Mouse (Mus musculus): ENCODE results near the gene Esrrg.

The Esrrg gene

DNA sequence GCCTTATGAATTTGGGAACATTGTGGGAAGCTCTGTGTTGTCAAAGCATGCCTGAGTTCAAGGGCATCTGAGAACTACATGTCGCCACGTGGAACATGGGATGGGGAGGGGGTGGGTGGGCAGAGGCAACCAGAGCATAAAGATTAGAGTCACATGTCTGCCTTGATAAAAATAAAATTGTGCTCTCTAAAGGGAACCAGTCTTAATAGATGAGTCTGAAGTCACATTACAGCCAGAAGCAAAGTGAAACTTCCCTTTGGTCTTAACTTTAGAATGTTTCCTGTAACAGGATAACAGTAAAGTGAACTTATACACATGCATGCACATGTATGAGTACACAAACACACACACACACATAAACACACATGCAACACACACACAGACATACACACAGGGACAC lies 545.1 kb downstream of the Esrrg start:
- no peak for DNase-seq (ENCODE audit: low read depth, low spot score)

- DNase-seq (ENCODE audit: low read depth, low spot score) = peak; percentile 10
These were observed 546.0 kb downstream of the Esrrg start for GRCm38 (mm10) chr1:188154466-188155110.

GRCm38 (mm10) chr1:188155135-188155779 lies 546.7 kb downstream of the Esrrg start:
- no peak for DNase-seq (ENCODE audit: low read depth, low spot score)

DNA sequence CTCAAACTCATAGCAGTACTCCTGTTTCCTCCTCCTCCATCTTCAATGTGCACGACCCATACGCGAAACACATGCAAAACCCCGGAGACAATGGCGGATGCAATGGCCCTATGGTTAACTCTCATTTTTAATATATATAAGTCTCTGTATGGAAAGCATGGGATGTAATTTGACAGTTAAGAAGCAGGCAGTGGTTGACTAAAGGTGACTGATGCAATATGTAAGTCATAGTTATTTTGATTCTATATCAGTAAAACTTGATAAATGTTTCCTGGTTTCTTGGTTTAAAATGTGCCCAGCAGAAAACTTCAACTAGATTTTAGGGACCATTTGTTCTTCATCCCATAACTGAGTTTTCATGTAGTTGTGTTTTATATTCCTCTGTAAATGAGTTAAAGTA lies 547.9 kb downstream of the Esrrg start:
- DNase-seq (ENCODE audit: low read depth, low spot score) = no peak

GRCm38 (mm10) chr1:188157237-188157955 lies 548.8 kb downstream of the Esrrg start:
- DNase-seq (ENCODE audit: low read depth, low spot score) = no peak

GRCm38 (mm10) chr1:188158675-188159074 lies 550.1 kb downstream of the Esrrg start:
- DNase-seq (ENCODE audit: low read depth, low spot score) = no peak

- DNase-seq (ENCODE audit: low read depth, low spot score) = no peak
These were observed 550.5 kb downstream of the Esrrg start for GRCm38 (mm10) chr1:188159108-188159507.

DNA sequence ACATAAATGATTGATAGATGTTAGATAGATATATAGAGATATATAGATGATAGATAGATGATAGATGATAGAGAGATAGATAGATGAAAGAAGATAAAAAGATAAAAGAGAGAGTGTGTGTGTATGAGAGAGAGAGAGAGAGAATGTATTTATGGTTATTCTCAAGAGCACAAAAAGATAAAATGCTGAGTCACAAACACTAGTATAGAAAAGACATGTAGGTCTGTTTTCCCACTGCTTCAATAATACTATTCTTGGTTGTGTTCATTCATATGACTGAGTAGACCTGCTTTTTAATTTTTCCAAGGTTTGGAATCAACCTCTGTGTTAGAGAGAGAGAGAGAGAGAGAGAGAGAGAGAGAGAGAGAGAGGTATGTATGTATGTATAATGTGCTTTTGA lies 554.5 kb downstream of the Esrrg start:
- no peak for DNase-seq (ENCODE audit: low read depth, low spot score)

DNA sequence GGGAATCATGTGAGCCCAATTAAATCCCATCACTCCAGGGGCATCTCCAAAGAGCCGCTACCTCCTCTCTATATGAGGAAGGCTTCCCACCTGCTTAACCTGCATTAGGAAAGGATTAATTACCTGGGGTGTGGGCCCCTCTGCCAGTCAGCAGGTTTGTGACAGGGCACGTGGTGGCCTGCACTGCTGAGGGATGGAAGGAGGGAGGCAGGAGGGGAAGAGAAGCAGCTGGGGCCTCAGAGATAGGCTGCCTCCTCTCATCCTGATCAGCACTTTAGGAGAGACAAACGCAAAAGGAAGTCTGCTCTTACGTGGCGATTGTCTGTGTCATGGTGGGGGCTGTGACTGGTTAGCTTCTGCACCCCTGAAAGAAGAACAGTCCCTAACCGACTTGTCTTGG lies 555.7 kb downstream of the Esrrg start:
- DNase-seq (ENCODE audit: low read depth, low spot score) = no peak

- no peak for DNase-seq (ENCODE audit: low read depth, low spot score)
These were observed 565.3 kb downstream of the Esrrg start for GRCm38 (mm10) chr1:188173859-188174258.

DNA sequence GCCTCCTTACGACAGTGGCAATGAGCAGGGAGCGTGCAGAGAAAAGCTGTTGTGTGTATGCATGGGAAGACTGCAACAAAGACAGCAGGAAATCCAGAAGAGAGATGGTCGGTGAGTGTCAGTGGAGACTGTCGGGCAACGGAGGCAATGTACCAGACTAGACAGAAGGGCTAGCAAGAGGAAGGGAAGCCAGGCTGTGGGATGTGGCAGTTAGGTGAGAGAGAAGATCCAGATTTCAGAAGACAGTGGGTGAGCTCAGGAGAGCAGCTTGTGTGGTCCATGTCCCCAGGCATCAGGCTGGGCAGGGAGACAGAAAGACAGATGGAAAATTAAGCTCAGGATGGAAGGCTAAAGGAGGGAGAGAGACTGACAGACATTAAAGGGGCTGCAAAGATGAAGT lies 574.4 kb downstream of the Esrrg start:
- no peak for DNase-seq (ENCODE audit: low read depth, low spot score)

DNA sequence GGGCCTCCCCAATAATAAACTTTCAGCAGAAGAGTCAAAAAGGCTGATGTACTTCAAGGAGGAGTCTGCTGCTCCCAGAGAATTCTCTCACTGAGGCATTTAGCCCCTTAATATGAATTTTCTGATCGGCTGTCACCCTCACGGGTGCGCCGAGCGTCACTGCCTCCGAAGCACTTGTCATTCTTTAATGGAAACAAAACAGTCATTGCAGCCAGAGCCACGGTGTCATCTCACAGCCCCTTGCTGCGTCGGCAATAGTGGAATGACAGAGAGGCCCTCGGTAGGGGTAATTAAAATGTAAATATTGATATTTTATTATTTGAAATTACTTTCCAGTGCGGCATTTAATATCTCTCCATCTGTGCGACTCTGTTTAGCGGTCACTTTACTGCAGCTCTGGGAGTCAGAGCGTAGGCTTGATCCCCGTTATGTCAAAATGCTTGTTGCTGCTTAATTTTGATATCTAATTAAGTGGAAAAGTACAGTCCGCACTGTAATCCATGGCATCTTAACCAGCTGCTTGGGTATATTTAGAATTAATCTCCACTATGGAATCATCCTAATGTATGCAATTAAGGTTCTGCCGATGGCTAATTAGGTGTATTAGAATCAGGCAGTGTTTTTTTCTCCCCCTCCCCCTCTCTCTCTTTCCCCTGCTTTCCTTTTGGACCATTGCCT lies 578.0 kb downstream of the Esrrg start:
- DNase-seq (ENCODE audit: low read depth, low spot score) = no peak

- no peak for DNase-seq (ENCODE audit: low read depth, low spot score)
These were observed 584.4 kb downstream of the Esrrg start for GRCm38 (mm10) chr1:188192971-188193370.

DNA sequence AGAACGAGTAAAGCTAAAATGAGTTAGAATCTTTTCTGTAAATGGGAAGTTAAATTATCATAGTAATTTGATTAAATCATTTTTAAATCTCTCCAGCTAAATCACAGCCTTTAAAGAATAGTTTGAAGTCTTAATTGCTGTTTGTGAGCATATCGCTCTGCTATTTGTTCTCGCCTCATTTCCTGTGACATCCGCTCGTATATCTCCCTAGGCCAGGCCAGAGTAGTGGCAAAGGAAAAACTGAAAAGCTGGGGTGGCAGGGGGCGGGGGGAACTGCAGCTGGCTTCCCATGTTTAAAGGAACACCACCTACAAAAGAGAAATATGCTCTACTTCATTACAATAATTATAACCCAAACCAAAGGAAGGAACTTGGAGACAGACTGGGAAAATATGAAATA lies 598.8 kb downstream of the Esrrg start:
- DNase-seq (ENCODE audit: low read depth, low spot score) = no peak

- no peak for DNase-seq (ENCODE audit: low read depth, low spot score)
These were observed 600.4 kb downstream of the Esrrg start for GRCm38 (mm10) chr1:188209025-188209424.

GRCm38 (mm10) chr1:188214885-188215611 lies 606.5 kb downstream of the Esrrg start:
- DNase-seq (ENCODE audit: low read depth, low spot score) = no peak

GRCm38 (mm10) chr1:188221226-188221792 lies 612.7 kb downstream of the Esrrg start:
- DNase-seq (ENCODE audit: low read depth, low spot score) = peak; percentile 78

DNA sequence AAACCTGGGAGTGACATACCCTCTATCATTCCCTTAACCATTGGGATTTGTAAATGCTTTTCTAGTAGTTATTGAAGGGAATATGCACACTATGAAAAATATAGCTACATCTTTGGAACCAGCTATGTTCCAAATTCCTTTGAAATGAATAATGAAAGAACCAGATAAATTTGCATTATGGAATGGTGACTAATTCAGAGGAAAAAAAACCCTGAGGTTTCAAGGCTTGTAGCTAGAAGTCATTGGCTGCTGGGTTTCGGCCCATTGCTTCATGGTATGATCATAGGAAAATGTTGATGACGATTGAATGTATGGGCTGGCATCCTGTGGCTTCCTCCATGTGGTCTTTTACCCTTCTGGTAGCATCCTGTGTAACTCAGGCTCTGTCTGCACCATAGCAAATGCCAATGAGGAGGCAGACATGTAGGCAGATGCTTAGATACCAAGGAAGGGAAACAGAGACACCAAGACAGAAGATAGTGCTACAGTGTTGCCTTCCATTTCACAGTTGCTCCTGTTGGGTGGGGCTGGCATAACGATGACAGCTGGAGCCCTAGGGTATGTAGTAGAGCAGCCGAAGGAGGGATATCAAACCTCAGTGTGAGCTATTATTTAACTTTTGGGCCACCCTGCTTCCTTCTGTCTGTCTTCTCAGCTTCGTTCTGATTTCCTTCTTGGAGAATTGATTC lies 624.6 kb downstream of the Esrrg start:
- DNase-seq (ENCODE audit: low read depth, low spot score) = no peak

DNA sequence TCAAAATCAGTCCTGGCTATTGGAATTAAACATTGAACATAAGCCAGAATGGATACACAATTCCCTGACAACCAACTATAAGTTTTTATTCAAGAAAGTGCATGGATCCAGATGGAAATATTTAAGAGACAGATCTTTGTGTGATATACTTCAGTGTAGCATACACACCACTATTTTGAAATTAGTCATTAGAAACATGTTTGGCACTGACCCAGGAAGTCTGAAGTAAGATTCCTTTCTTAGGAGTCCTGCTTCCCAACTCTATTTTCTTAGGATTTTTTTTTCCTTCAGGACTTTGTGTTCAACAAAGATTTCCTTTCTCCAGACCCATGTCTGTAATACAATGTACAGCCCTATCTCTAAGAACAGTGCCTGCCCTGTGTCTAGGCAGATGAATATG lies 630.0 kb downstream of the Esrrg start:
- DNase-seq (ENCODE audit: low read depth, low spot score) = no peak

DNA sequence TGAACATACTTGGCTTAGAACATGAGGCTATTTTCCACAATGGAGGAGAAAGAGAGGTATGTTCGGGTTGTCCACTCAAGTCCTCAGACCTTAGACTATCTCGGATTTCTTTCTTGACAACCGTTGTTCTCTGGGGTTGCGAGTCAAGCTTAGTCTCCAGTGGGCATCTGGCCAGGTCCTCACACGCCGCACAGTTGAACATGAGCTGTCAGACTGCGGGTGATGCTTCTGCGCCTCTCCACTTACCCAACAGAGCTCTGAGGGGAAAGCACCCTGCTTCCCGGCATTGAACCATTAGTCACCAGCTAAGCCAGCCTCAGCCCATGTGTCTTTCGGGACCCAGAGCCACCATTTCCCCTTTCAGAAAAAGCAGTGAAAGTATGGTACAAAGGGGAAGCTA lies 633.2 kb downstream of the Esrrg start:
- DNase-seq (ENCODE audit: low read depth, low spot score) = no peak

GRCm38 (mm10) chr1:188257500-188257899 lies 648.9 kb downstream of the Esrrg start:
- DNase-seq (ENCODE audit: low read depth, low spot score) = no peak
